Comparison of ENCODE assay signal across 14 mouse cellular contexts in the genomic region with DNA sequence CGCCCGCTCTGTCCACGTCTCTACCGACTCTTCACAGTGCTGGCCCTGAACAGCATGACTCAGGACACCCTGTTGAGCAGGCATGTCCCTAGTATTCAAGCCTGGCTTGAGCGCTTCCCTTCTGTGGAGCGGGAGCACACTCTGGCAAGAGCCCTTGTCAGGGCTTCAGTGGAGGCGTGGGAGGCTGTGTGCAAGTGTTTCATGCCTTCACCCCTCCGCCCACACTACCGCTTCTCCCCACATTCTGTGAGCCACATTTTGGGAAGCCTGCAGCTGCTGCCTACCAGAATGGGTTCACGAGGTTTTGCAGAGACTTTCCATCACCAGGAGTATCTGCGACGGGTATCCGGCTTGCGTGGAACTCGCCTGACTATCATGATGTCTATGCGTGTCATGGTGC. TPM values are rescaled to one million over a fixed set of nuclear protein-coding genes. Genes with fewer than 3 reads are reported as not detected.
DNase-seq lines count a peak whose midpoint lies in the region; ATAC-seq and TF ChIP-seq lines count a peak whose summit lies in the region.
"Had no signal": no experiment of that assay in that cellular context is flagged by ENCODE, and none has a peak within 500 bp of the region (broad histone marks: within the 10 kb centered on the region; RNA-seq: fewer than 3 reads in every experiment).

No protein-coding gene starts in this region.

- no peak for ATAC-seq in midbrain, embryonic 14.5 days (ENCODE audit: low FRiP score, low TSS enrichment)
- ATAC-seq in intestine, embryonic 16.5 days, result no peak
- ATAC-seq: activated CD4-positive, CD25-positive, alpha-beta regulatory T cell, adult 4 months; CD4-positive, CD25-positive, alpha-beta regulatory T cell, adult 4 months; forebrain, postnatal 0 days had no signal

- no peaks in the 10 kb centered on the region for H3K4me1 ChIP-seq in ES-E14 (ENCODE audit: control insufficient read depth in 2 of 2, insufficient read depth in 2 of 2, low read length in 2 of 2, poor library complexity in 1 of 2)
- no peaks in the 10 kb centered on the region for H3K4me1 ChIP-seq in midbrain, embryonic 14.5 days (ENCODE audit: control insufficient read depth, insufficient read depth, low read length)
- H3K4me1 ChIP-seq in intestine, embryonic 16.5 days (ENCODE audit: control insufficient read depth, insufficient read depth, low read length), result no peaks in the 10 kb centered on the region
- H3K4me1 ChIP-seq: midbrain, embryonic 12.5 days had no signal

- in situ Hi-C loops in ES-E14 (cut with MboI; ENCODE audit: low sequenced_read_pairs in 2 of 2, unreplicated experiment in 2 of 2), result no loop called here

- no peaks in the 10 kb centered on the region for H3K36me3 ChIP-seq in ES-E14 (ENCODE audit: control insufficient read depth, insufficient read depth, low read length, poor library complexity, severe bottlenecking)
- H3K36me3 ChIP-seq in midbrain, embryonic 14.5 days (ENCODE audit: control insufficient read depth, insufficient read depth, low read length), result no peaks in the 10 kb centered on the region
- no peaks in the 10 kb centered on the region for H3K36me3 ChIP-seq in intestine, embryonic 16.5 days (ENCODE audit: control insufficient read depth, insufficient read depth, low read length)
- H3K36me3 ChIP-seq: midbrain, embryonic 12.5 days had no signal

- peak overlapping the region; percentile 6 to 30; a peak in 1 of 4 replicates for H3K4me3 ChIP-seq in ES-E14 (ENCODE audit: insufficient read depth in 1 of 2, low read depth in 1 of 2, low read length in 2 of 2, poor library complexity in 1 of 2, severe bottlenecking in 1 of 2)
- H3K4me3 ChIP-seq in midbrain, embryonic 14.5 days (replicated peaks; ENCODE audit: low read depth, low read length), result no peak overlapping the region
- no peak overlapping the region for H3K4me3 ChIP-seq in intestine, embryonic 16.5 days (ENCODE audit: low read length)
- H3K4me3 ChIP-seq: midbrain, embryonic 12.5 days had no signal

- no peak overlapping the region for H3K9ac ChIP-seq in ES-E14 (ENCODE audit: insufficient read depth, low read depth, low read length, poor library complexity, severe bottlenecking)
- no peak overlapping the region for H3K9ac ChIP-seq in midbrain, embryonic 14.5 days (replicated peaks; ENCODE audit: low read length)
- no peak overlapping the region for H3K9ac ChIP-seq in intestine, embryonic 16.5 days (ENCODE audit: low read depth, low read length)
- H3K9ac ChIP-seq: forebrain, postnatal 0 days; midbrain, embryonic 12.5 days had no signal

- WGBS in midbrain, embryonic 14.5 days, result 86% methylated on average over 16 of the region's 16 CpGs
- WGBS in intestine, embryonic 16.5 days, result 86% methylated on average over 16 of the region's 16 CpGs

- H3K27ac ChIP-seq in ES-E14 (ENCODE audit: insufficient read depth, low read depth, low read length, poor library complexity, severe bottlenecking), result no peak overlapping the region
- H3K27ac ChIP-seq in midbrain, embryonic 14.5 days (replicated peaks; ENCODE audit: low read depth, low read length), result no peak overlapping the region
- no peak overlapping the region for H3K27ac ChIP-seq in intestine, embryonic 16.5 days (ENCODE audit: low read length)
- H3K27ac ChIP-seq: macrophage; midbrain, embryonic 12.5 days had no signal

- no peaks in the 10 kb centered on the region for H3K9me3 ChIP-seq in ES-E14 (ENCODE audit: control insufficient read depth, insufficient read depth, low read depth, low read length)
- H3K9me3 ChIP-seq in midbrain, embryonic 14.5 days (ENCODE audit: control insufficient read depth, low read length), result no peaks in the 10 kb centered on the region
- no peaks in the 10 kb centered on the region for H3K9me3 ChIP-seq in intestine, embryonic 16.5 days (ENCODE audit: control insufficient read depth, low read length)
- H3K9me3 ChIP-seq: midbrain, embryonic 12.5 days had no signal

- DNase-seq in layer of hippocampus, adult 11-12 months (ENCODE audit: low spot score), result peak; percentile 45
- DNase-seq in layer of hippocampus, postnatal 10 days (ENCODE audit: low spot score in 2 of 2), result no peak
- DNase-seq in ES-E14 (ENCODE audit: low read depth, low spot score), result no peak
- peak; percentile 11 for DNase-seq in ZHBTc4 (ENCODE audit: low read depth, low spot score)
- peak; percentile 27 to 40 for DNase-seq in layer of hippocampus, postnatal 36 days
- DNase-seq in midbrain, embryonic 14.5 days, result no peak
- DNase-seq: adrenal gland, postnatal 36 days; forebrain, postnatal 0 days; lung, adult 2 months had no signal

- H3K4me2 ChIP-seq in midbrain, embryonic 14.5 days (ENCODE audit: low read length), result no peak overlapping the region
- H3K4me2 ChIP-seq in intestine, embryonic 16.5 days (ENCODE audit: low read depth, low read length), result no peak overlapping the region
- H3K4me2 ChIP-seq: midbrain, embryonic 12.5 days had no signal

- no peaks in the 10 kb centered on the region for H3K27me3 ChIP-seq in midbrain, embryonic 14.5 days (ENCODE audit: control insufficient read depth, insufficient read depth, low read length)
- no peaks in the 10 kb centered on the region for H3K27me3 ChIP-seq in intestine, embryonic 16.5 days (replicated peaks; ENCODE audit: control insufficient read depth, insufficient read depth, low read length)
- H3K27me3 ChIP-seq: midbrain, embryonic 12.5 days had no signal

TF ChIP-seq in ES-E14, 5 proteins besides CTCF, POLR2A, EP300 and RAD21:
- TF ChIP-seq HCFC1 (IDR thresholded peaks at IDR 0.05; ENCODE audit: borderline replicate concordance, insufficient read depth, low read length) (no peak), CHD2 (IDR thresholded peaks at IDR 0.05; ENCODE audit: low read depth, low read length) (no peak), ZC3H11A (IDR thresholded peaks at IDR 0.05; ENCODE audit: borderline replicate concordance, low read depth, low read length) (no peak), ZNF384 (IDR thresholded peaks at IDR 0.05; ENCODE audit: low read depth, low read length) (no peak)
TF ChIP-seq in ES-E14: peak in this region for 0.

RNA-seq across cellular contexts. Expression of gene Ilk, which starts 33.2 kb away (rescaled TPM):
- 100 to 1,000 TPM; 112 to 117 TPM for total RNA-seq in layer of hippocampus, postnatal 10 days (2021)
- 36.9 and 61.4 TPM in 2 replicates for total RNA-seq in ES-E14 (2012; rRNA removed)
- 10 to 100 TPM; 76.6 to 81.7 TPM for total RNA-seq in layer of hippocampus, postnatal 36 days (2021)
- polyA plus RNA-seq in midbrain, embryonic 14.5 days (2014; fragmentation: Nextera tagmentation; extraction: Ambion mirVana), result 166 and 199 TPM in 2 replicates
- polyA plus RNA-seq in intestine, embryonic 16.5 days (2015; fragmentation: Nextera tagmentation; extraction: Ambion mirVana), result 317 and 323 TPM in 2 replicates

RNA-seq across cellular contexts. Expression of gene Rrp8, which starts 34.0 kb away (rescaled TPM):
- 10 to 100 TPM; 15.4 to 17.4 TPM for total RNA-seq in layer of hippocampus, postnatal 10 days (2021)
- 25.3 and 35.6 TPM in 2 replicates for total RNA-seq in ES-E14 (2012; rRNA removed)
- 10 to 100 TPM; 10.7 to 15.8 TPM for total RNA-seq in layer of hippocampus, postnatal 36 days (2021)
- 18.6 and 24.4 TPM in 2 replicates for polyA plus RNA-seq in midbrain, embryonic 14.5 days (2014; fragmentation: Nextera tagmentation; extraction: Ambion mirVana)
- 26.2 and 32.6 TPM in 2 replicates for polyA plus RNA-seq in intestine, embryonic 16.5 days (2015; fragmentation: Nextera tagmentation; extraction: Ambion mirVana)

RNA-seq across cellular contexts. Expression of gene Taf10, which starts 41.0 kb away (rescaled TPM):
- 100 to 1,000 TPM; 136 to 148 TPM for total RNA-seq in layer of hippocampus, postnatal 10 days (2021)
- total RNA-seq in ES-E14 (2012; rRNA removed), result 173 and 192 TPM in 2 replicates
- total RNA-seq in layer of hippocampus, postnatal 36 days (2021), result 100 to 1,000 TPM; 119 to 122 TPM
- polyA plus RNA-seq in midbrain, embryonic 14.5 days (2014; fragmentation: Nextera tagmentation; extraction: Ambion mirVana), result 131 and 152 TPM in 2 replicates
- 114 and 119 TPM in 2 replicates for polyA plus RNA-seq in intestine, embryonic 16.5 days (2015; fragmentation: Nextera tagmentation; extraction: Ambion mirVana)

RNA-seq across cellular contexts. Expression of gene Tpp1, which starts 48.9 kb away (rescaled TPM):
- total RNA-seq in layer of hippocampus, postnatal 10 days (2021), result 10 to 100 TPM; 31.6 to 38.3 TPM
- total RNA-seq in ES-E14 (2012; rRNA removed), result 53.1 and 78.4 TPM in 2 replicates
- 10 to 100 TPM; 59.7 to 67.7 TPM for total RNA-seq in layer of hippocampus, postnatal 36 days (2021)
- polyA plus RNA-seq in midbrain, embryonic 14.5 days (2014; fragmentation: Nextera tagmentation; extraction: Ambion mirVana), result 22.5 and 49.5 TPM in 2 replicates
- polyA plus RNA-seq in intestine, embryonic 16.5 days (2015; fragmentation: Nextera tagmentation; extraction: Ambion mirVana), result 152 and 191 TPM in 2 replicates

RNA-seq across cellular contexts. Expression of gene Dnhd1, which starts 52.6 kb away (rescaled TPM):
- 1 to 10 TPM; 5.1 to 5.9 TPM for total RNA-seq in layer of hippocampus, postnatal 10 days (2021)
- 0.32 and 0.98 TPM in 2 replicates for total RNA-seq in ES-E14 (2012; rRNA removed)
- total RNA-seq in layer of hippocampus, postnatal 36 days (2021), result 1 to 10 TPM; 5.5 to 6.5 TPM
- 1.7 and 2.3 TPM in 2 replicates for polyA plus RNA-seq in midbrain, embryonic 14.5 days (2014; fragmentation: Nextera tagmentation; extraction: Ambion mirVana)
- polyA plus RNA-seq in intestine, embryonic 16.5 days (2015; fragmentation: Nextera tagmentation; extraction: Ambion mirVana), result 0.59 and 1.1 TPM in 2 replicates

Comparison
In these comparisons a context has a peak if more than half of its experiments do, and no peak if none do; other contexts are left out.
1. DNase-seq: peak in layer of hippocampus, adult 11-12 months (single experiment), ZHBTc4 (single experiment) and layer of hippocampus, postnatal 36 days (2 of 2); none in layer of hippocampus, postnatal 10 days (0 of 2), ES-E14 (single experiment) and midbrain, embryonic 14.5 days (single experiment).
2. H3K4me3 ChIP-seq: peak in ES-E14 (2 of 2); none in midbrain, embryonic 14.5 days (single experiment) and intestine, embryonic 16.5 days (single experiment).